Mouse (Mus musculus) fat pad, adult 2 months (tissue): Measurements from ENCODE around the gene Chpt1.

Experiments
- DNase-seq: peaks from one replicate; pipeline ENCODE4 v3.0.0-alpha.2; 2011; ENCODE audit warnings: low read depth, low spot score; ENCODE audit errors: extremely low read depth

The Chpt1 gene

DNA sequence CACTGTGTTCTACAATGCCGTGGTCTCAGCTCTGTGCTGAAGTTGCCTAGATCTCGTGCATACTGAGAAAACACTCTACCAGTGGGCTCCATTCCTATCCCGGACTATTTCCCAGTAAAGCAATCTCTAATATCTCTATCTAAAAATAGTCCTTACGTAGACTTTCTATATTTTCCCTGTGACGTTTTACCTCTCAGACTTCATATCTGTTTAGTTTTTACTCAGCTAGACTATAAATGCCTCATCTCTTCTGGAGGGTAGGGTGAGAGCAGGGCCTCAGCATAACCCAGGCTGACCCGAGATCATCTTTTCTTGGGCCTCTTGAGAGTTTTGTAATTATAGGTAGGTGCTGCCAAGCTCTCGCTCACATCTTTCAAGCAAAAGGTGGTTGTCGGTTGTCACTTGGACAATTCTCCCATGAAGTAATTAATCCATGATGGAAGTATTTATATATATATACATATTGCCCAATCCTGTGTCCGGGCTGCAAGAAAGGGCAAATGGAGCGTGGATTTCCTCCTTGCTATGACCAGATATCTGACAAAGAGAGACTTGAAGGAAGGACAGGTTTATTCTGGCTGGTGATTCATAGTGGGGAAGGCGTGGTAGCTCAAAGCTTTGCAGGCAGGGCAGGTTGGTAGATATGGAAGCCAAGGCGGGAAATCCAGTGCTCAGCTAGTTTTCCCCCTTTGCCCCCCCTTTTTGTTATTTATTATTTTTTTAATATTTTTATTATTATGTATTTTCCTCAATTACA is 95.8 kb downstream of the Chpt1 start:
- DNase-seq, result no peak

- DNase-seq, result no peak
Measured at GRCm38 (mm10) chr10:88405812-88406211, 98.1 kb downstream of the Chpt1 start.

GRCm38 (mm10) chr10:88404220-88404619 is 99.7 kb downstream of the Chpt1 start:
- DNase-seq, result no peak

DNA sequence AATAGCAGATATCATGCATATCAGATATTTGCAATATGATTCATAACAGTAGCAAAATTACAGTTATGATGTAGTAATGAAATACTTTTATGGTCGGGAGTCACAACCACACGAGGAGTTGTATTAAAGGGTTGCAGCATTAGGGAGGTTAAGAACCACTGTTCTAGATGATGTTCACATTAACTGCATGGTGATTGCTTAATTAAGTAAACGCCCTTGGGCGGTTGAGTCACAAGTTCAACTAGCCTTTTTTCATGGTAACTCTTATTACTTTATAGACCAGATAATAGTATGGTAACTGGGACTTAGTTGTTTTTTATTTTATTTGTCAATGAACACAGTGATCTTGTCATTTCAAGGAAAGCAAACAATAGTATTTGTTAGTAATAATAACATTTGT is 100.9 kb downstream of the Chpt1 start:
- DNase-seq, result peak; percentile 68
